Mouse (Mus musculus) 3T3-L1 (cell line): ENCODE data around the gene Myh10.
A peak's percentile ranks its signal among the peaks of the same experiment; 100 is the strongest.

Experiments used
- DNase-seq: peaks from one replicate; pipeline ENCODE4 v3.0.0-alpha.2; 2015; ENCODE audit warnings: low read depth, low spot score

Gene Myh10

DNA sequence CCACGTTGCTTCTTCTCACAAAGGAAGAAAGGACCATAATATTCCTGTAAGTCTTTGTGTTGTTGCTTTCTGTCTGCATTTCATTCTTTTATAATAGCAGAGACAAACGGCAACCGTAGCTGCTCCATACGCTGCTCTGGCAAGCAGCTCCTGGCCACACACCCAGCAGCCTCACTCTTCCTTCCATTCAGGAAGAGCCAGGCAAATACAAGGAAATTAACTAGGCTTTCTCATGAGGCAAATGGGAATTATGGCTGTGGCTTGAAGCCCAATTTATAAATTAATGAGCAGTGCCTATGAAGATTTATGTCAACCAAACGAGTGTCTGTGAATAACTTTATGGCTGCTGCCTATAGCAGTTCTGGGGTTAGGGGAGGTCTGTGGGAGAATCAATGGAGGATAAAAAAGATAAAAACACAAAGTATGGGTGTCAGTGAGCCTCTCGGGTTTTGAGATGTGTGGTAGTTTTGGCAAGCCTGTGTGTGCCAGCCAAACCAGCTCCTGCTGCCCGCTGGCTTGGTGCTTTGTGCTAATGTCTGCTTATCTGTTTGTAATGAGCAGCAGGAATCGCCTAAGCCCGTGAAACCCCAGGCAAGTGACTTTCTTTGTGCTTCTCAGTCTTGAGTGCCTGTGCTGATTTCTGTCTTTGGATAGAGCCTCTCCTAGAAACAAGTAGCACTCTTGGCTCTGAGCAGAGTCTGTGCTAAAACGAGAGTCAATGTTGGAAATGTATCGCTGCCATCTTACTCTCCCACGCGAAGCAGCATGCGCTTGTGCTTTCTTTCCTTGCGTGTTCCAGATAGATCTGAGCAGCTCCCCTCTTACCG lies 54.2 kb downstream of the Myh10 start:
- DNase-seq = no peak

DNA sequence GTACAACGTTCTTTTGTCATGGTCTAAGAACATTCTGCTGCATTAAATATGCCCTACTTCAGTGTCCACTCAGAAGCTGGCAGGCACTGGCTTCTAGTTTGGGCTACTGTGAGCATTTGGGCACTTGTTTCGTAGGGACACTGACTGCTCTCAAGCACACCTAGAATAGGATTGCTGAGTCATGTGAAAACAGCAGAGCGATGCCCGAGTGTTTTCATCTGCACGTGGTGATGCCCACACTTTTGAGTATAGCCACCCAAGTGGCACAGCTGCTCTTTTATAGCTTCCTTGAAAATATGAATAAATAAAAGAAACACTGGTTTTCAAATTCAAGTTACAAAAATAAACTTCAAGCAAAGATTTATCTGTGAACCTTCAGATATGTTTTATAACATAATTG lies 56.8 kb downstream of the Myh10 start:
- DNase-seq = no peak

- DNase-seq = no peak
Observed at GRCm38 (mm10) chr11:68750206-68750605, 58.8 kb downstream of the Myh10 start.

DNA sequence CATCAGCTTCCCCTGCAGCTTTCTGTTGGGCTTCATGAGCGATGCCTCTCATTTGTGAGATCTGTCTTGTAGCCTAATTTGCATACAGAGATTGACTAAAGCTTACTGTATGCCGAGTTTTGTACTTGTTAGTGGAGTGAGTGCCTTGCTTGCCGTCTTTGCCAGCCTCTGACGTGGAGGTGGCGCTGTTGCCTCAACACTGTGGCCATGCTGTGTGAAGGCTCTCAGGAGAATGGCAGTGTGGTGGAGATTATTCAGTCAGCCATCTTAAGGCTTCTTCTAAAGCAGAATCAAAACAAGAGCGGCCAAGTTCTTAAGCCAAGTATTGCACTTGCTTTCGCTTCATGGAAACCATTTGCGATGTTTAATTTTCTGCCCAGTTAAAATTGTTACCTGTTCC lies 59.6 kb downstream of the Myh10 start:
- DNase-seq = peak; percentile 4

DNA sequence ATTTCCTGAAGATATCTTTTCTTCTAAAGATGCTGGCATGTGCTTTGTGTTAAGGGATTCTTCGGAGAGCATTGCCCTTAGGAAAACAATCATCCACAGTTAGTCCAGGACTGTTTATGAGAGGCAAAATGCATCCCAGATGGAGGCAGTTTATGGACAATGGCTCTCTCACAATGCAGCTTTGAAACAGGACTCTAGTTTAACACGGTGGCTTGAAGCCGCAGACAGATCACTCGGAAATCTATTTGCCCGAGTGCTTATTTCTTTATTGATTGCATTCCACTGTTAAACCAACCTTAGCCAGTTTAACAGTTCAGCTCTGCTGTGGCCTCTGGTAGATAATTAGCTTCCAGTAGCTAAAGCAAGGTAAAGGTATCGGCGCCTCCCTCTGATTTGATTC lies 62.9 kb downstream of the Myh10 start:
- DNase-seq = no peak

DNA sequence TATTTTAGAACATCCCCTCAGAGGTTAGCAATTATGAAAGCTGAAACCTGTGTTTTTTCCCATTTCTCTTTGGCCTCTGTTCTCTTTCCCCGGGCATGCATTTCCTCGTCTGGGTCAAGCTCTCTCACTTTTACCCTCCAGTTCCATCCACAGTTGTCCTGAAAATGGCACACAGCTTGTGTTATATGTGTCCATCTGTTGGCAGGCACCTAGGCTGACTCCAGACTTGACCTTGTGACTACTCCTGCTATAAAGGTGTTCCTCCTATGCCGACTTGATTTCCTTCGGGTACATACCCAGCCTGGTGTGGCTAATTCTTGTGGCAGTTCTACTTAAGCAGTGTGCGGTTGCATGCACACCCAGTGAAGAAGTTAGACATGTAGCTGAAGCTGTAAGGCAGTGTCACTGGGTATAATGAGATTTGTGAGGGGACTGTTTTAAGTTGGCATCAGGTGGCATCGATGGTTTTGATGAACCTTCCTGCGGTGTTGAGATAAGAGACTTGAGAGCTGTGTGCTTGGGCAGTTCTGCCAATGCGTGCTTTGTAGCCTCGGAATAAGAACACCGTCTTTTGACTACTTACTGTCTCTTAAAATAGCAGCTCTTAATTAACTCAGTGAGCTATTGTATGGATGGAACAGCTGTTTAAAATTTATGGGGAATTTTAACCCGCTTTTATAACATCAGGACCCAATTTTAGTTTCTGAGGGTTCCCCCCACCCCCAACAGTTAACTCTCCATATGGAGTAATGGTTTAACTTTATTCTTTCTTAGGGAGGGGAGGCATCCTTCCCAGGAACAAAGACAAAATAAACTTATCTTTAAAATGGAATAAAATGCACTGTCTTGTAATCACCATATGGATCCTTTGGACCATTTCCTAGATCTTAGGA lies 65.3 kb downstream of the Myh10 start:
- no peak for DNase-seq

DNA sequence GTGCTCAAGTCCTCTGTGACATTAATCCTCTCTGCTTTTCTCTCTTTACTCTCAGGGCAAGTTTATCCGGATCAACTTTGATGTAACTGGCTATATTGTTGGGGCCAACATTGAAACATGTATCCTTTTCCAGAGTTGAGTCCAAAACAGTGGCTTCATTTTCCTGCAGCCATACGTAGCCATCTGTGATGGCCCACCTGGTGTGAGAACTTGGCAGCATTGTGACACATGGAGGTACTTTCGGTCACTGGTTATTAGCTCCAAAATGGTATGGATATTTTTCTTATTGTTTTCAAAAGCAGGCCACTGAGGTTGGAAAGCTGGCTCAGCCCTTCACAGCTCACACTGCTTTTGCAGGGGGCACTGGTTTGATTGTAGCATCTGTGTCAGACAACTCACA lies 68.3 kb downstream of the Myh10 start:
- DNase-seq = no peak

- DNase-seq = no peak
Observed at GRCm38 (mm10) chr11:68761155-68761554, 69.8 kb downstream of the Myh10 start.

GRCm38 (mm10) chr11:68761664-68762063 lies 70.3 kb downstream of the Myh10 start:
- DNase-seq = no peak

DNA sequence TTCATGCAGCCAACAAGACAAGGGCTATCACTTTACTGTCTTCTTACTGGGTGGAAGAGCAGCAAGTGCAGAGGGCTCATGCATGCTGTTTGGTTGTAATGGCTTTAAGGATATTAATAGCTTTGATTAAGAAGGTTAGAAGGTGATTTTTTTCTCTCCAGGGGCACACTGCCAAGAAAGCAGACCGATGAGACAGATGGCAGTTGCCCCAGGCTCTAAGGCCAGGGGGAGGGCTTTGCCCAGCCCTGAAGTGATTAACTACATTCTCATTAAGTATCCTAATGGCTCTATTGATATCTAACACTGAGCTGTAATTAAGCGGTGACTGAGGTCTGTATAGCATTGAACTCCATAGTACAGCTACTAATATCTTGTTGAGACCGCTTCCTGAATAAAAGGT lies 73.3 kb downstream of the Myh10 start:
- no peak for DNase-seq

- no peak for DNase-seq
Observed at GRCm38 (mm10) chr11:68767762-68768542, 76.6 kb downstream of the Myh10 start.

GRCm38 (mm10) chr11:68769770-68770510 lies 78.6 kb downstream of the Myh10 start:
- DNase-seq = no peak

GRCm38 (mm10) chr11:68776147-68776655 lies 84.8 kb downstream of the Myh10 start:
- DNase-seq = no peak

DNA sequence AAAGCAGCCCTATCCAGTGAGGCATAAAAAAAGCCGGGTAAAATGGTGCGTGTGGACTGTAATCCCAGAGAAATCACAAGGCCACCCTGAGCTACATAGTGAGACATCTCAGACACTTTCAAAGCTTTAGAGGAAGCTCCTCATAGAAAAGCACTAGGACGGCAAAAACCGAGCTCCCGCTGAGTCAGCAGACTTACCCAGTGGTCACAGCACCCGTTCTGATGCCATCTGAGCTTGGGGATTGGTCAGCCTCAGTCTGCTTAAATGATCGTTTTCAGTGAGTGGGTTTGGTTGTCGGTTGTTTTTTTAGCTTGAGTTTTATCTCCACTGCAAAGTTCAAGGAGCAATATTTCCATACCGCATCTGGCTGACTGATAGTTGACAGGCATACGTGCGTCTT lies 86.6 kb downstream of the Myh10 start:
- no peak for DNase-seq

GRCm38 (mm10) chr11:68778855-68779254 lies 87.5 kb downstream of the Myh10 start:
- no peak for DNase-seq

GRCm38 (mm10) chr11:68779735-68780465 lies 88.5 kb downstream of the Myh10 start:
- DNase-seq = no peak

DNA sequence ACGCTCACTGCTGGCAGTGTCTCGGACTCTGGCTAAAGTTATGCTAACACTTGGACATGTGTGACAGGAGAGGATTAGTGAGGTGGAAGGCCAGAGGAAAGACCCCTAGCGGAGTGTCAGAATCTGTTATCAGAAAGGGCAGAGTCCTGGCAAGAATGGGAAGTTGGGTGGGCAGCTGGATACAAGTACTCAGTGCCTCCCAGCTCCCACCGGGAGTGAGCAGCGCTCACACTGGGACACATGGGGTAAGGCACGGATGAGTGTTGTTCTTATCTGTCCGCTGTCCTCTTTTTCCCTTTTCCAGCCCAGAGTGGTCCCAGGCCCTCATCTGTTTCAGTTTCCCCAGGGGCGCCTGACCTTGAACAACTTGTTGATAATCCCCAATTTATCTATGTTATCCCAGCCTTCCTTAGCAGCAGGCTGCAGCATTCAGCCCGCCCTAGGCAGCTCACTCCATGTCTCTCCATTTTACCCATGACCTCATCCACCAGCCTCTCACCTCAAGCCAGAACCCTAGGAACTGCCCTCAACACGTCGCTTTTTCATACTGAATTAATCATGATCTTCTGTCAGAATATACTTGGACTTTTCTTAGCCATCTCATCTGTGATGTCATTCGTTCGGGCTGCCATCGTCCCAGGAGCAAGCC lies 89.2 kb downstream of the Myh10 start:
- DNase-seq = no peak

DNA sequence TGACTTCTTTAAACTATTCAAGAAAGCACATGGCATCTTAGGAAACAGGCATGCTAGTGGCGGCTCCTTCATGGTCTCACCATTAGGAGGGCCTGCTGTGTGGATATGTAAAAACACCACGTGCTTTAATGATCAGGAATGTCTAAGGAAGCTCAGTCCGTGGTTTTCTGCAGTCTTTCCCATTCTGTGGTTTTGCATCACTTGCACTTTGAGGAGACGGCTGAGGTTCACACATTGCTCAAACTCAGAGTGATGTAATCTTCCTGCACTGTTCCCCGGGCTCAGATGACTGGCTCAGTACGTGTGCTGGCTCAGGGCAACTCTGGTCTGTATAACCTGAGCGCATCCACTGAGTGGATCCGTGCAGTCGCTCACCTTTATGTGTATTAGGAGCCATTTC lies 91.0 kb downstream of the Myh10 start:
- peak; percentile 62 for DNase-seq

- DNase-seq = no peak
Observed at GRCm38 (mm10) chr11:68785813-68786212, 94.5 kb downstream of the Myh10 start.

DNA sequence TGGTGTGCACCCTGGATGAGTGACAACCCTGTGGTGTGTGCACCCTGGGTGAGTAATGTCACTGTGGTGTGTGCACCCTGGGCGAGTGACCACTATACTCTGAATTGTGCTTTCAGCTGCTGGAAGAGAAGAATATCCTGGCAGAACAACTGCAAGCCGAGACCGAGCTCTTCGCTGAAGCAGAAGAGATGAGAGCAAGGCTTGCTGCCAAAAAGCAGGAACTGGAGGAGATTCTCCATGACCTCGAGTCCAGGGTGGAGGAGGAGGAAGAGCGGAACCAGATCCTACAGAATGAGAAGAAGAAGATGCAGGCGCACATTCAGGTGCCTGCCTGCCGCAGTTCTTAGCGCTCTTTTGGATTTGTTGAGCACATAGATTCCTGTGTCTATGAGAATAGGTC lies 95.9 kb downstream of the Myh10 start:
- no peak for DNase-seq
